In the genomic region with DNA sequence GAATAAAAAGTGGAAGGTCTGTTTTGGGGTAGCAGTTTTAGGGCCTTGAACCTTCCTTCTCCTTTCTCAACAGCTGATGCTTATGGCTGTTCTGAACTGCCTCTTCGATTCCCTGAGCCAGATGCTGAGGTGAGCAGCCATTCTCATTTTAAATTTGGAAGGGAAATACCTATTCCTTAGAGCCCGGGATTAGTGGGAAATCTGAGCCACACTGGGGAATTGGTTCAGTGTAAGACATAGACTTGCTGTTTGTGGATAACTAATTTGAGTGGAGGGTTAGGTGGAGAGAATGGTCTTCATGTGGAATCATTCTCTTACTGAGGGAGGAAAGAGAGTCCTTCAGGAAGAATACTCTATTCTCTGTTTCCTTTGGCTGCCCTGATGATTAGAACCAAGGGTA, we compare ENCODE assay signal across 22 mouse cellular contexts. TPM values are rescaled to one million over a fixed set of nuclear protein-coding genes. Genes with fewer than 3 reads are reported as not detected.
A peak's percentile ranks its signal among the peaks of the same experiment; 100 is the strongest.
DNase-seq lines count a peak whose midpoint lies in the region; ATAC-seq and TF ChIP-seq lines count a peak whose summit lies in the region.
"Had no signal": no experiment of that assay in that cellular context is flagged by ENCODE, and none has a peak within 500 bp of the region (broad histone marks: within the 10 kb centered on the region; RNA-seq: fewer than 3 reads in every experiment).

No protein-coding gene starts in this region.

- H3K27me3 ChIP-seq in embryonic facial prominence, embryonic 10.5 days (replicated peaks; ENCODE audit: low read depth, poor library complexity, severe bottlenecking): 0 out of 2 replicates have a peak, but pooled peaks cover 4% of the 10 kb centered on the region
- no peaks in the 10 kb centered on the region for H3K27me3 ChIP-seq in embryonic facial prominence, embryonic 12.5 days
- no peaks in the 10 kb centered on the region for H3K27me3 ChIP-seq in limb, embryonic 10.5 days (ENCODE audit: low read depth, poor library complexity, severe bottlenecking)
- no peaks in the 10 kb centered on the region for H3K27me3 ChIP-seq in limb, embryonic 14.5 days (ENCODE audit: control insufficient read depth, insufficient read depth, low read length)
- H3K27me3 ChIP-seq: forebrain, embryonic 13.5 days had no signal

- intact Hi-C loops in gastrocnemius, adult 2 months (cut with DNase I): no loop called here

- peaks cover 86% of the 10 kb centered on the region for H3K36me3 ChIP-seq in embryonic facial prominence, embryonic 10.5 days (replicated peaks)
- H3K36me3 ChIP-seq in embryonic facial prominence, embryonic 12.5 days: peaks cover 46% of the 10 kb centered on the region
- H3K36me3 ChIP-seq in limb, embryonic 10.5 days: peaks cover 72% of the 10 kb centered on the region
- H3K36me3 ChIP-seq in limb, embryonic 14.5 days (ENCODE audit: control insufficient read depth, insufficient read depth, low read length): peaks cover 43% of the 10 kb centered on the region

- H3K4me2 ChIP-seq in embryonic facial prominence, embryonic 12.5 days (replicated peaks): no peak overlapping the region
- H3K4me2 ChIP-seq in limb, embryonic 14.5 days (replicated peaks; ENCODE audit: low read depth, low read length, severe bottlenecking): no peak overlapping the region
- H3K4me2 ChIP-seq: forebrain, embryonic 13.5 days; heart, embryonic 11.5 days had no signal

- H3K27ac ChIP-seq in embryonic facial prominence, embryonic 10.5 days (replicated peaks): 0 out of 2 replicates have a peak overlapping the region, but pooled peaks have one; percentile 24
- H3K27ac ChIP-seq in embryonic facial prominence, embryonic 12.5 days: peak overlapping the region; percentile 24; the same call in 1 of the 2 replicates
- H3K27ac ChIP-seq in limb, embryonic 10.5 days: peak overlapping the region; percentile 94
- H3K27ac ChIP-seq in limb, embryonic 14.5 days (replicated peaks; ENCODE audit: low read depth, low read length): 0 out of 2 replicates have a peak overlapping the region, but pooled peaks have one; percentile 40
- no peak overlapping the region for H3K27ac ChIP-seq in gastrocnemius, adult 2 months
- H3K27ac ChIP-seq: heart, adult 2 months had no signal

- ATAC-seq in embryonic facial prominence, embryonic 12.5 days (ENCODE audit: insufficient number of reproducible peaks, insufficient read depth, low FRiP score, low TSS enrichment): no peak
- ATAC-seq in limb, embryonic 14.5 days (ENCODE audit: low FRiP score, low read depth): no peak
- ATAC-seq: forebrain, embryonic 13.5 days; forebrain, postnatal 0 days; hindbrain, embryonic 16.5 days had no signal

- H3K4me3 ChIP-seq in embryonic facial prominence, embryonic 10.5 days: no peak overlapping the region
- no peak overlapping the region for H3K4me3 ChIP-seq in embryonic facial prominence, embryonic 12.5 days
- H3K4me3 ChIP-seq in limb, embryonic 10.5 days: no peak overlapping the region
- H3K4me3 ChIP-seq in limb, embryonic 14.5 days (replicated peaks; ENCODE audit: low read length): no peak overlapping the region
- no peak overlapping the region for H3K4me3 ChIP-seq in gastrocnemius, adult 2 months
- H3K4me3 ChIP-seq: forebrain, embryonic 13.5 days; heart, adult 2 months; hindbrain, embryonic 10.5 days had no signal

- no peak overlapping the region for H3K9ac ChIP-seq in embryonic facial prominence, embryonic 12.5 days
- no peak overlapping the region for H3K9ac ChIP-seq in limb, embryonic 14.5 days (ENCODE audit: low read depth, low read length, severe bottlenecking)
- H3K9ac ChIP-seq: forebrain, embryonic 13.5 days; forebrain, postnatal 0 days had no signal

- no peaks in the 10 kb centered on the region for H3K9me3 ChIP-seq in embryonic facial prominence, embryonic 10.5 days
- H3K9me3 ChIP-seq in embryonic facial prominence, embryonic 12.5 days: peaks cover 3% of the 10 kb centered on the region; the same call in 1 of the 2 replicates
- no peaks in the 10 kb centered on the region for H3K9me3 ChIP-seq in limb, embryonic 10.5 days (replicated peaks)
- H3K9me3 ChIP-seq in limb, embryonic 14.5 days (ENCODE audit: control insufficient read depth, low read length): no peaks in the 10 kb centered on the region
- H3K9me3 ChIP-seq: forebrain, embryonic 13.5 days; hindbrain, embryonic 10.5 days had no signal

- no peak for TF ChIP-seq CTCF in gastrocnemius, adult 2 months (IDR thresholded peaks at IDR 0.05)

- DNase-seq in embryonic facial prominence, embryonic 10.5 days (ENCODE audit: low spot score): no peak
- DNase-seq in limb, embryonic 10.5 days (ENCODE audit: low spot score): no peak
- DNase-seq in limb, embryonic 14.5 days (ENCODE audit: low spot score): no peak
- no peak for DNase-seq in gastrocnemius, adult 18-20 months (ENCODE audit: low spot score)
- DNase-seq in gastrocnemius, adult 2 months: no peak
- DNase-seq in Muller cell, postnatal 12 days (ENCODE audit: inconsistent ontology term): no peak
- DNase-seq: adrenal gland, postnatal 10 days; cerebellum, adult 11-12 months; cerebellum, adult 9-10 months; cerebellum, postnatal 25 days; forebrain, postnatal 0 days; gastrocnemius, postnatal 10 days; heart, adult 2 months; kidney, adult 11 months had no signal

- WGBS in embryonic facial prominence, embryonic 10.5 days: 45% methylated on average over 2 of the region's 2 CpGs
- WGBS in embryonic facial prominence, embryonic 12.5 days: 24% methylated on average over 2 of the region's 2 CpGs
- WGBS in limb, embryonic 10.5 days: 76% methylated on average over 2 of the region's 2 CpGs
- 36% methylated on average over 2 of the region's 2 CpGs for WGBS in limb, embryonic 14.5 days

- H3K4me1 ChIP-seq in embryonic facial prominence, embryonic 10.5 days: peaks cover 63% of the 10 kb centered on the region
- peaks cover 57% of the 10 kb centered on the region for H3K4me1 ChIP-seq in embryonic facial prominence, embryonic 12.5 days
- peaks cover 70% of the 10 kb centered on the region for H3K4me1 ChIP-seq in limb, embryonic 10.5 days
- H3K4me1 ChIP-seq in limb, embryonic 14.5 days (ENCODE audit: control insufficient read depth, insufficient read depth, low read length): peaks cover 67% of the 10 kb centered on the region

- no peak for TF ChIP-seq POLR2A in limb, embryonic 14.5 days (IDR thresholded peaks at IDR 0.05; ENCODE audit: borderline replicate concordance, extremely low read depth, insufficient read depth, insufficient read length)

RNA-seq across cellular contexts. Expression of gene Gpr84, which starts 15.8 kb away (rescaled TPM):
- 0.16 and 0.29 TPM in 2 replicates for polyA plus RNA-seq in embryonic facial prominence, embryonic 10.5 days (2016; fragmentation: Nextera tagmentation; extraction: Ambion mirVana)
- 0.47 and 0.67 TPM in 2 replicates for polyA plus RNA-seq in embryonic facial prominence, embryonic 12.5 days (2016; fragmentation: Nextera tagmentation; extraction: Ambion mirVana)
- 0.28 and 0.30 TPM in 2 replicates for polyA plus RNA-seq in limb, embryonic 10.5 days (2016; fragmentation: Nextera tagmentation; extraction: Ambion mirVana)
- polyA plus RNA-seq in limb, embryonic 14.5 days (2012; rRNA removed): 0.34 and 0.53 TPM in 2 replicates
- 0.23 and 0.51 TPM in 2 replicates for polyA plus RNA-seq in limb, embryonic 14.5 days (2014; fragmentation: Nextera tagmentation; extraction: Ambion mirVana)
- not detected for total RNA-seq in gastrocnemius, adult 18-20 months (2021)
- total RNA-seq in gastrocnemius, adult 2 months (2021): not detected
- total RNA-seq: adrenal gland, postnatal 10 days; adrenal gland, postnatal 4 days; heart, adult 2 months; heart, postnatal 25 days had no signal
- polyA plus RNA-seq: heart, embryonic 16.5 days had no signal

RNA-seq across cellular contexts. Expression of gene Copz1, which starts 22.1 kb away (rescaled TPM):
- 281 and 285 TPM in 2 replicates for polyA plus RNA-seq in embryonic facial prominence, embryonic 10.5 days (2016; fragmentation: Nextera tagmentation; extraction: Ambion mirVana)
- polyA plus RNA-seq in embryonic facial prominence, embryonic 12.5 days (2016; fragmentation: Nextera tagmentation; extraction: Ambion mirVana): 257 and 268 TPM in 2 replicates
- 305 and 309 TPM in 2 replicates for polyA plus RNA-seq in limb, embryonic 10.5 days (2016; fragmentation: Nextera tagmentation; extraction: Ambion mirVana)
- polyA plus RNA-seq in limb, embryonic 14.5 days (2012; rRNA removed): 200 and 228 TPM in 2 replicates
- polyA plus RNA-seq in limb, embryonic 14.5 days (2014; fragmentation: Nextera tagmentation; extraction: Ambion mirVana): 292 and 298 TPM in 2 replicates
- 10 to 100 TPM; 35.8 to 37.3 TPM for total RNA-seq in gastrocnemius, adult 18-20 months (2021)
- total RNA-seq in gastrocnemius, adult 2 months (2021): 10 to 100 TPM; 38.5 to 41.4 TPM

RNA-seq across cellular contexts. Expression of gene Nfe2, which starts 36.4 kb away (rescaled TPM):
- polyA plus RNA-seq in embryonic facial prominence, embryonic 10.5 days (2016; fragmentation: Nextera tagmentation; extraction: Ambion mirVana): 4.7 and 5.9 TPM in 2 replicates
- polyA plus RNA-seq in embryonic facial prominence, embryonic 12.5 days (2016; fragmentation: Nextera tagmentation; extraction: Ambion mirVana): 4.9 and 5.2 TPM in 2 replicates
- polyA plus RNA-seq in limb, embryonic 10.5 days (2016; fragmentation: Nextera tagmentation; extraction: Ambion mirVana): 5.9 and 6.1 TPM in 2 replicates
- polyA plus RNA-seq in limb, embryonic 14.5 days (2012; rRNA removed): 1.5 and 3.4 TPM in 2 replicates
- 1.5 and 2.4 TPM in 2 replicates for polyA plus RNA-seq in limb, embryonic 14.5 days (2014; fragmentation: Nextera tagmentation; extraction: Ambion mirVana)
- not detected for total RNA-seq in gastrocnemius, adult 18-20 months (2021)
- not detected for total RNA-seq in gastrocnemius, adult 2 months (2021)

RNA-seq across cellular contexts. Expression of gene Zfp385a, which starts 45.2 kb away (rescaled TPM):
- polyA plus RNA-seq in embryonic facial prominence, embryonic 10.5 days (2016; fragmentation: Nextera tagmentation; extraction: Ambion mirVana): 22.1 and 22.7 TPM in 2 replicates
- polyA plus RNA-seq in embryonic facial prominence, embryonic 12.5 days (2016; fragmentation: Nextera tagmentation; extraction: Ambion mirVana): 12.6 and 14.5 TPM in 2 replicates
- polyA plus RNA-seq in limb, embryonic 10.5 days (2016; fragmentation: Nextera tagmentation; extraction: Ambion mirVana): 22.1 and 22.8 TPM in 2 replicates
- polyA plus RNA-seq in limb, embryonic 14.5 days (2012; rRNA removed): 23.4 and 28.8 TPM in 2 replicates
- 16.4 and 19.1 TPM in 2 replicates for polyA plus RNA-seq in limb, embryonic 14.5 days (2014; fragmentation: Nextera tagmentation; extraction: Ambion mirVana)
- total RNA-seq in gastrocnemius, adult 18-20 months (2021): 10 to 100 TPM in 1 of 2 experiments, 1 to 10 TPM in 1; 7.9 to 32.1 TPM
- total RNA-seq in gastrocnemius, adult 2 months (2021): 10 to 100 TPM in 1 of 2 experiments, 1 to 10 TPM in 1; 8.0 to 13.0 TPM

RNA-seq across cellular contexts. Expression of gene Hnrnpa1, which starts 54.4 kb away (rescaled TPM):
- polyA plus RNA-seq in embryonic facial prominence, embryonic 10.5 days (2016; fragmentation: Nextera tagmentation; extraction: Ambion mirVana): 1,897 and 1,928 TPM in 2 replicates
- 1,204 and 1,244 TPM in 2 replicates for polyA plus RNA-seq in embryonic facial prominence, embryonic 12.5 days (2016; fragmentation: Nextera tagmentation; extraction: Ambion mirVana)
- 1,775 and 1,966 TPM in 2 replicates for polyA plus RNA-seq in limb, embryonic 10.5 days (2016; fragmentation: Nextera tagmentation; extraction: Ambion mirVana)
- polyA plus RNA-seq in limb, embryonic 14.5 days (2012; rRNA removed): 830 and 1,175 TPM in 2 replicates
- polyA plus RNA-seq in limb, embryonic 14.5 days (2014; fragmentation: Nextera tagmentation; extraction: Ambion mirVana): 704 and 769 TPM in 2 replicates
- total RNA-seq in gastrocnemius, adult 18-20 months (2021): 10 to 100 TPM; 77.2 to 94.8 TPM
- 10 to 100 TPM; 93.9 to 98.7 TPM for total RNA-seq in gastrocnemius, adult 2 months (2021)
